Mouse (Mus musculus) limb, embryonic 13.5 days (tissue): ENCODE measurements around the gene Kdm1b. TPM values are rescaled to one million over a fixed set of nuclear protein-coding genes. Genes with fewer than 3 reads are reported as not detected.
A peak's percentile ranks its signal among the peaks of the same experiment; 100 is the strongest.

Experiments used
- ATAC-seq: fragments of 200-750 bp; cut with Nextera tagmentation; 2 replicates; pipeline ENCODE4 v1.8.0; 2017; ENCODE audit warnings: low read depth, moderate number of reproducible peaks, moderate TSS enrichment; ENCODE audit not compliant: low FRiP score
- H3K27ac ChIP-seq: fragments of 300-500 bp; sonication (generic); 2 replicates; pipeline ENCODE4 v1.5.1; 2015; ENCODE audit warnings: inconsistent platforms, mild to moderate bottlenecking, moderate library complexity
- H3K27me3 ChIP-seq: fragments of 300-500 bp; sonication (generic); 2 replicates; pipeline ENCODE4 v1.6.1; 2015; ENCODE audit warnings: mild to moderate bottlenecking, inconsistent platforms
- H3K36me3 ChIP-seq: fragments of 300-500 bp; sonication (generic); 2 replicates; pipeline ENCODE4 v1.6.1; 2015; ENCODE audit warnings: inconsistent platforms, mild to moderate bottlenecking, moderate library complexity
- H3K4me1 ChIP-seq: fragments of 300-500 bp; sonication (generic); 2 replicates; pipeline ENCODE4 v1.6.1; 2015; ENCODE audit warnings: inconsistent platforms
- H3K4me2 ChIP-seq: fragments of 300-500 bp; sonication (generic); replicated peaks from 2 replicates; pipeline ENCODE4 v1.6.1; 2015; ENCODE audit warnings: inconsistent platforms, mild to moderate bottlenecking, moderate library complexity
- H3K4me3 ChIP-seq: fragments of 300-500 bp; sonication (generic); 2 replicates; pipeline ENCODE4 v1.5.1; 2015; ENCODE audit warnings: moderate library complexity, mild to moderate bottlenecking, inconsistent platforms
- H3K9ac ChIP-seq: fragments of 300-500 bp; sonication (generic); 2 replicates; pipeline ENCODE4 v1.6.1; 2015; ENCODE audit warnings: mild to moderate bottlenecking, inconsistent platforms
- H3K9me3 ChIP-seq: fragments of 300-500 bp; sonication (generic); 2 replicates; pipeline ENCODE4 v1.6.1; 2016; ENCODE audit warnings: inconsistent platforms
- WGBS: fragments of 180-500 bp; shearing (Covaris S2); methylation state at CpG from one replicate; pipeline ENCODE4 v1.1.7; 2015; 5-methylcytosine and 5-hydroxymethylcytosine counted together
- polyA plus RNA-seq: library from polyadenylated mRNA; unstranded; fragments of >200 nt; fragmentation: Nextera tagmentation; extraction: Ambion mirVana; gene quantifications from 2 replicates; pipeline ENCODE4 v1.2.1, GENCODE M21; 2015

The Kdm1b gene
- polyA plus RNA-seq, 1 experiment from 2014 or later, result 13.6 TPM

DNA sequence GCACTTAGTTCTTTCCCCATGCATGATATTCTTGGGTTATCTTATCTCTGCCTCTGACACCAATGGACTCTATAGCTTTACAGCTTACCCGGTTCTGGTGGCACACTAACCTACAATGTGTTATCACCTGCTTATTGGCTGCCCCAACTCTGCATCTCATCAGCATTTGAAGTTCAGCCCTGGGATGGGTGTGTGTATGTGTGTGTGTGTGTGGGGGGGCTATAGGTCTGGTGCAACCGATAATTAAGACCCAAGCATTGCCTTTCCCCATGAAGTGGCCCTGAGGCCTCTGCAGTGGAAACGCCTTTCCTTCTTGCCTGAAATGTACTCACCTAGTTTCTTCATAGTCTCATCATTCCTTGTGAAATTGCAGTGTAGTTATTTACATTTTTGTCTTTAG lies 72.7 kb downstream of the Kdm1b start:
- no peak for ATAC-seq

DNA sequence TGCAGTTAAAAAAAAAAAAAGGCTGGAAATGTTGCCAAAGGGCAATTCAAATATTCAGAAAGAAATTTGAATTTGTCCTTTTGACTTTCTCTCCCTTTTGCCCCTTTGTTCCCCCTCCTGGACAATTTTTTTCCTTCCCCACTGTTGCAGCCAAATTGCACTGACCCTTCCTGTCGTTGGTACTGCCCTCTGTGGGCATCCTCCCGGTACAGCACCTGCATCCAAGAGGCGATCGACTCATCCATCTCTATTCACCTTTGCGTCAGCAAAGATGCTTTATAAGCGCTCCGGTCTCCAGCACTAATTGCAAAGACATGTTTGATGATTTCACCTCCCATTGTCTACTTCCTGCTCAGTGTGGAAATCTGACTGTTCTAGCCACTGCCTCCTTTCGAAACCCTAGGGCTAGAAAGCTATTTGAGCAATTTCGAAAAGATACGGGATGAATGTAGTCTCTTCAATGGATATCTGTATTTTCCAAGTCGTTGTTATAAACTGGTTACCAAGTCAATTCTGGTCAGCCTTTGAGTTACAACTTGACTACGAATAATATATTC lies 78.1 kb downstream of the Kdm1b start:
- WGBS, result 43% methylated on average over 12 of the region's 12 CpGs
- Histone ChIP-seq H3K27me3 (peaks cover 37% of the 10 kb centered on the region), H3K9me3 (no peaks in the 10 kb centered on the region), H3K4me1 (peaks cover 14% of the 10 kb centered on the region), H3K4me2 (peak overlapping the region; percentile 95; the same call in 1 of the 2 replicates), H3K4me3 (no peak overlapping the region), H3K9ac (no peak overlapping the region), H3K36me3 (no peaks in the 10 kb centered on the region), H3K27ac (no peak overlapping the region)
- no peak for ATAC-seq

More for the DNA sequence above, 72.7 kb downstream of the Kdm1b start:
- H3K9ac ChIP-seq, result no peak overlapping the region
- no peaks in the 10 kb centered on the region for H3K4me1 ChIP-seq
- peaks cover 4% of the 10 kb centered on the region for H3K27me3 ChIP-seq
- no peaks in the 10 kb centered on the region for H3K36me3 ChIP-seq
- H3K27ac ChIP-seq, result no peak overlapping the region
- no peaks in the 10 kb centered on the region for H3K9me3 ChIP-seq
- H3K4me3 ChIP-seq, result no peak overlapping the region
- H3K4me2 ChIP-seq, result no peak overlapping the region
- 84% methylated on average over 3 of the region's 3 CpGs for WGBS

DNA sequence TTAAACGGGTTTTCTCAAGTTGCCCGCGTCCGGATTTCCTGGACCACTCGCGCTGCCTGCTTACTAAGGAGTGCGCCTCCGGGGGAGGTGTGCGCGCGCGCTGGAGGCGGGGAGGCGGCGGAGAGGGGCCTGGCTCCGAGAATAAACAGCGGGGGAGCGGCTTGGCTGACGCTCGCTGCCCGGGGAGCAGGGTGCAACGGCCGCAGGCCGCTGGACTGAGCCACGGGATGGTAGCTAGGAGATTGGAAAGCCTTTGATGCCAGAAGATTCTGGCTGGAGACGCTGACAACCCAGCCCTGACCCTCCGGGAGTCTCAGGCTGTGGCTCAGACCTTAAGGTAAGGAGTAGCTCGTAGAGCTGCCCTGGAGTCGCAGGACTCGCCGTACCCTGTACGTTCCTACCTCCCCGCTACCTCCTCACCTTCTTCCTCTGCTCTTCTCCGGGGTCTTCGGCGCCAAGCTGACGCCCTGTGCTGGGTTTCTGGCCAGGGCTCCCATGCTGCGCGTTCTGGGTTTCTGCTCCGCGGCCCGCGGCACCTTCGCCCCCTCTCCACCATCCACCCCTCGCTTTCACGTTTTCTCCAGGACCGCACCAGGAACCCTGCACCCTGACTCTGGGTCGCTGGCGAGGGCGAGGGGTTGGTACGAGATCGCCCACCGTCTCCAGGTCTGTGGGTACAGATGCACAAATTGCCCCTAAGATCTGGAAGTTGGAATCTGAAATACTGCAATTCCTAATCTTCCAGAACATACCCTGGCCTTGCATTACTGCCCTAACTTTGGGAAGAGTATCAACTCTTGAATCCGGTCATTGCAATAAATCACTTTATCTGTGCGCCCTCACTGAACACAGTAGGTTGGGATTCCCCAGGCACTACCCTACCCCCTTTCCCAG lies 79.5 kb downstream of the Kdm1b start, which contains the start of gene Rnf144b:
TSS of gene Rnf144b (plus strand) at position 120 of the 894 bp plus-strand sequence.
- 1% methylated on average over 55 of the region's 55 CpGs for WGBS
- Histone ChIP-seq H3K9me3 (no peaks in the 10 kb centered on the region), H3K4me3 (peak within 1 kb of the TSS; percentile 57), H3K27ac (no peak within 1 kb of the TSS), H3K36me3 (no peaks in the 10 kb centered on the region), H3K4me1 (peaks cover 14% of the 10 kb centered on the region), H3K4me2 (peak within 1 kb of the TSS; percentile 95), H3K27me3 (peaks cover 37% of the 10 kb centered on the region), H3K9ac (peak within 1 kb of the TSS; percentile 72)
- ATAC-seq, result 0 out of 2 replicates have a peak, but pooled peaks have one; percentile 24

DNA sequence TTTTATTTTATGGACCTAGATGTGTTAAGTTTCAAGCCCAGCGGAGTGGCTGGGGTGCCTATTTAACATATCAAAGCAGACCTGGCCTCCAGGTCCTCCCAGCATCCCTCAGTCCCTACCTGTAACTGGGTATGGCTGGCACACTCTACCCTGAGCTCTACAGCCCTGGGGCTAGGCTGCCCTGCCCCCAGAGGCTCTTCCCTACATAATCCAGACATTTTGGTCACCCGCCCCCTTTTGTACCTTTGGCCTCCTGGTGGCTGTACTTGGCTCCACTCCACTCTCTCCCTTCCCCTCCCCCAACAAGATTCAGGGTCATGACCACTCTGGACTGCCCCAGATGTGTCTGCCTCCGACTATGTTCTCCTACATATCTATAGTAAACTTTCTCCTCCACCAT lies 81.2 kb downstream of the Kdm1b start:
- Histone ChIP-seq H3K4me2 (no peak overlapping the region), H3K9me3 (no peaks in the 10 kb centered on the region), H3K27ac (no peak overlapping the region), H3K36me3 (no peaks in the 10 kb centered on the region), H3K9ac (no peak overlapping the region), H3K4me1 (peaks cover 18% of the 10 kb centered on the region), H3K4me3 (no peak overlapping the region), H3K27me3 (peaks cover 37% of the 10 kb centered on the region)
- ATAC-seq, result no peak
- WGBS, result 46% methylated on average over 3 of the region's 3 CpGs

DNA sequence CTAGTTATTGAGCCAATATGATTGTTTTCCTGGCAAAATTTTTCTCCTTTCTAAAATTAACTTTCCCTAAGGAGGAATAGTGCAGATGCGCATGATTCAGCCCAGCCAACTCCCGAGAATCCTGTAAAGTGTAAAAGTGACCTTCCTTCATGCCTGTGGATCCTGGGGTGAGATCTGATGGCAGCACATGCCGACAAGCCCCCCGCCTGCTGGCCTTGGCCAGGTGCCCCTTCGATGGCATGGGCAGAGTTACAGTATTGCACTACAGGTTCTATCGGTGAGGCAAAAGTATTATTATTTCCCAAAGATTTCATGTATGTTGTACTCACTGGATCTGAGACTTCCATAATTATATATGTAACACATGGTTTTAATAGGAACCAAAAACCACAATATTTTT lies 81.7 kb downstream of the Kdm1b start:
- peaks cover 18% of the 10 kb centered on the region for H3K4me1 ChIP-seq
- H3K4me2 ChIP-seq, result no peak overlapping the region
- H3K9me3 ChIP-seq, result no peaks in the 10 kb centered on the region
- no peak overlapping the region for H3K9ac ChIP-seq
- H3K27me3 ChIP-seq, result peaks cover 37% of the 10 kb centered on the region
- no peaks in the 10 kb centered on the region for H3K36me3 ChIP-seq
- H3K4me3 ChIP-seq, result no peak overlapping the region
- ATAC-seq, result no peak
- 72% methylated on average over 6 of the region's 6 CpGs for WGBS
- no peak overlapping the region for H3K27ac ChIP-seq

DNA sequence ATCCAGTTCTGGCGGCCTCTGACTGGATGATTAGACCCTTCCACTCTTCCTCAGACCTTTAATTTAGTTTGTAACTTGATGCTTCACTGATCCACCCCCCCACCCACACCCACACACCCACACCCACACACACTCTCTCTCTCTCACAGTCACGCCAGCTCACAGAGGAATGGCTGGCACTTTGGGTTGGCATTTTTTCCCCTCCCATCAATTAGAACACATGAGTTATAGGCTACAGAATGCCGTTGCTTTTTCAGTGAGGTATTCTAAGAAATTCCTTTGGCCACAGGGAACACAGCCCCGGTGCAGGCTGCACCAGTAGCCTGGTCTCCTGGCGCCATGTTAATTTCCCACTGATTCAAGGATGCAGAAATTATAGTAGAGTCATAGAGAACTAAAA lies 82.3 kb downstream of the Kdm1b start:
- 50% methylated on average over 5 of the region's 5 CpGs for WGBS
- Histone ChIP-seq H3K4me3 (no peak overlapping the region), H3K27me3 (peaks cover 37% of the 10 kb centered on the region), H3K36me3 (no peaks in the 10 kb centered on the region), H3K9ac (no peak overlapping the region), H3K9me3 (no peaks in the 10 kb centered on the region), H3K4me2 (no peak overlapping the region), H3K27ac (no peak overlapping the region), H3K4me1 (peaks cover 18% of the 10 kb centered on the region)
- ATAC-seq, result no peak

DNA sequence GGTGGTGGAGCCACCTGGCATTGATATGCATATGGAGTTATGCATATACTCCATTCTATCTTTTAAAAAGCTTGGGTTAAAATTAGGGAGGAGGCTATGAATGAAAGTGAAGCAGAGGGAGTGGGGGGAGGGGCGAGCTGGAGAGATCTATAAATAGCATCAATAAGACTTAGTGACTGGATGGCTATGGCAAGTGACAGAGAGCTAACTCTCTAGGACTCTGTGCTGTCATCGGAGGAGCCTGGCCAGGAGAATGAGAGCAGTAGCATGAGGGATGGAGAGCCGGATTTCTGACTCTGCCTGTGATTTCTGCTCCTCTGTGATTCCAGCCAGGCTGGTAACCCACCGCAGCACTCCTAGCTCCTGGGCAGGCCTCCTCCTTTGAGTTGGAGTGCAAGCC lies 85.8 kb downstream of the Kdm1b start:
- no peak for ATAC-seq
- Histone ChIP-seq H3K27ac (no peak overlapping the region), H3K27me3 (peaks cover 5% of the 10 kb centered on the region; the same call in 1 of the 2 replicates), H3K9me3 (no peaks in the 10 kb centered on the region), H3K4me2 (no peak overlapping the region), H3K36me3 (no peaks in the 10 kb centered on the region), H3K4me1 (peaks cover 12% of the 10 kb centered on the region), H3K4me3 (no peak overlapping the region), H3K9ac (no peak overlapping the region)
- WGBS, result 73% methylated on average over 4 of the region's 4 CpGs

DNA sequence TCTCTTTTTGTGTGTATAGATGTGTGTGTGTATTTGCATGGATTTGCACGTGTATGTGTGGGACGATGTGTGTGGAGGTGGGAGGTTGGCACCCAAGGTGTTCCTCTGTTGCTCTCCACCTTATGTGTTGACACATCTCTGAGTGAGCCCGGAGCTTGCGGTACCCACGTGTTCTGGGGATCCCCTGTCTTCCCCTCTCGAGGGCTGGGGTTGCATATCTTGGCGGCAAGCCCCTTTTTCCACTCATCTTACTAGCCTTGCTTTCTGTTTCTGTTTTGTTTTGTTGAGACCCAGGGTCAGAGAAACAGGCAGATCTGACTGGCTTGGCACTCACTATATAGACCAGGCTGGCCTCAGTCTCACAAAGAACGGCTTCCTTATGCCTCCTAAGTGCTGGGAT lies 89.8 kb downstream of the Kdm1b start:
- H3K4me1 ChIP-seq, result peaks cover 8% of the 10 kb centered on the region; the same call in 1 of the 2 replicates
- H3K4me3 ChIP-seq, result no peak overlapping the region
- no peaks in the 10 kb centered on the region for H3K9me3 ChIP-seq
- no peak overlapping the region for H3K27ac ChIP-seq
- WGBS, result 85% methylated on average over 8 of the region's 8 CpGs
- no peak overlapping the region for H3K9ac ChIP-seq
- H3K27me3 ChIP-seq, result no peaks in the 10 kb centered on the region
- H3K4me2 ChIP-seq, result no peak overlapping the region
- H3K36me3 ChIP-seq, result no peaks in the 10 kb centered on the region
- no peak for ATAC-seq

DNA sequence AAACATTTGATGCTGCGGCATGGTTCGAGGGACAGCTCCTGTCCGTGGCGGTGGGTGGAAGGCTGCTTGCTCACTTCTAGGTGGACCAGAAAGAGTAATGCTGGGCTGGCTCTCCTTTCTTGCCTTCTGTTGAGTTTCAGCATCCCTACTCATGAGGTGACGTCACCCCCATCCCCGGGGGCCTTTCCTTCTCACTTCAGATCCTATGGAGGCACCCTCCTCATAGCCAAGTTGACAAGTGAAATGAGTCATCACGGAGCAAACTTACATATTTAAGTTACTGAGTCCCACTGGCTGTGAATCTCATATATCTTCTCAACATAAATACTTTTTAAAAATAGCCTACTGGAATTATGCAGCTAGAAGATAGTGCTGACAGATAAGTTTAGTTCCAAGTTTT lies 91.5 kb downstream of the Kdm1b start:
- H3K4me3 ChIP-seq, result no peak overlapping the region
- H3K27ac ChIP-seq, result no peak overlapping the region
- H3K27me3 ChIP-seq, result no peaks in the 10 kb centered on the region
- WGBS, result 95% methylated on average over 7 of the region's 7 CpGs
- H3K9ac ChIP-seq, result no peak overlapping the region
- ATAC-seq, result no peak
- no peaks in the 10 kb centered on the region for H3K36me3 ChIP-seq
- H3K4me2 ChIP-seq, result no peak overlapping the region
- H3K9me3 ChIP-seq, result 0 out of 2 replicates have a peak, but pooled peaks cover 7% of the 10 kb centered on the region
- peaks cover 4% of the 10 kb centered on the region; the same call in 1 of the 2 replicates for H3K4me1 ChIP-seq

Other genes with a start within 250 kb of the Kdm1b start
- 17.4 and 20.3 TPM in 2 replicates for gene Kif13a, start 113.6 kb upstream of the Kdm1b start, polyA plus RNA-seq
- gene Nhlrc1, start 28.6 kb upstream of the Kdm1b start, polyA plus RNA-seq, result 3.4 and 4.3 TPM in 2 replicates
- gene Tpmt, start 1.2 kb downstream of the Kdm1b start, polyA plus RNA-seq, result 20.6 and 24.0 TPM in 2 replicates
- gene Dek, start 62.7 kb downstream of the Kdm1b start, polyA plus RNA-seq, result 345 and 372 TPM in 2 replicates
- 2.0 and 2.1 TPM in 2 replicates for gene Rnf144b, start 79.2 kb downstream of the Kdm1b start, polyA plus RNA-seq